Mouse (Mus musculus): ENCODE data around the gene Nek11. TPM values are rescaled to one million over a fixed set of nuclear protein-coding genes. Genes with fewer than 3 reads are reported as not detected.

Gene Nek11
- total RNA-seq, 1 experiment from 2014 or later, result not detected

- DNase-seq, result no peak
Measured at GRCm38 (mm10) chr9:105312686-105313085, 82.6 kb downstream of the Nek11 start.

GRCm38 (mm10) chr9:105309553-105310281, 85.6 kb downstream of the Nek11 start:
- no peak for DNase-seq

- DNase-seq, result no peak
Measured at GRCm38 (mm10) chr9:105306042-105306441, 89.3 kb downstream of the Nek11 start.

- no peak for DNase-seq
Measured at GRCm38 (mm10) chr9:105302230-105302629, 93.1 kb downstream of the Nek11 start.

GRCm38 (mm10) chr9:105301396-105301795, 93.9 kb downstream of the Nek11 start:
- no peak for DNase-seq

- no peak for DNase-seq
Measured at GRCm38 (mm10) chr9:105300738-105301325, 94.5 kb downstream of the Nek11 start.

GRCm38 (mm10) chr9:105284670-105285069, 110.7 kb downstream of the Nek11 start:
- DNase-seq, result no peak

DNA sequence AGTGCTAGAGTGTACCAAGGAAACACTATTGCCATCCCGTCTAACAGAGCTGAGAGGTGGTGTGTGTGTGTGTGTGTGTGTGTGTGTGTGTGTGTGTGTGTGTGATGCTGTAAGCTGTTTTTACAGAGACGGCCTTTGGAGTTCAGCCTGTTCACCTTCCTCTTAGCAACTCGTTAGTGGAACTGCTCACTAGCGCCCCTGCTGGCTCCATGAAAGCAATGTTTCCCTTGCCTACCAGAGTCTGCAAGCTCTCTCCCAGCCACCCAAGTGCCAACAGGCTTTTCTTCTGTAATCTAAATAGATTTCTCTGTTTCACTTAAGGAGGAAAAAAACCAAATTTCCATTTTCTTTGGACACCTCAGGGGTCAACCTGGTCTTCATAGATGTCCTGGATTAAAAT, 112.6 kb downstream of the Nek11 start:
- peak; percentile 20 for DNase-seq

DNA sequence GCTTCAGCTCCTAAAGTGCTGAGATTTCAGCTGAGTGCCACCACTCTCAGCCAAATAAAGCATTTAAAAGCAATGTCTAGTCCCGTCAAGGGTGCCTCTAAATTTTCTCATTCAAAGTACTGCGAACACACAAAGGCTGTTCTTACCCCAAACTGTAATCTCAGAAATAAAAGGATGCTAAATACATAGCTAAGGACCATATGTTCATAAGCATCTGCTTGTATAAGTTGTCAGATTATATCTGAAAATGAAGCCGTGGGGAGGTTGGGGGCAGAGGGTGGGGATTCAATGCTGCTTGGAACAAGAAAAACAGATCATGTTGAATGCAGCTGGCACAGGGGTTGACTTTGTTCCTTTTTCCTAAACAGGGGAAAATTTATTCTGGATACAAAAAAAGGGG, 120.4 kb downstream of the Nek11 start:
- DNase-seq, result no peak

GRCm38 (mm10) chr9:105274286-105274685, 121.0 kb downstream of the Nek11 start:
- no peak for DNase-seq

DNA sequence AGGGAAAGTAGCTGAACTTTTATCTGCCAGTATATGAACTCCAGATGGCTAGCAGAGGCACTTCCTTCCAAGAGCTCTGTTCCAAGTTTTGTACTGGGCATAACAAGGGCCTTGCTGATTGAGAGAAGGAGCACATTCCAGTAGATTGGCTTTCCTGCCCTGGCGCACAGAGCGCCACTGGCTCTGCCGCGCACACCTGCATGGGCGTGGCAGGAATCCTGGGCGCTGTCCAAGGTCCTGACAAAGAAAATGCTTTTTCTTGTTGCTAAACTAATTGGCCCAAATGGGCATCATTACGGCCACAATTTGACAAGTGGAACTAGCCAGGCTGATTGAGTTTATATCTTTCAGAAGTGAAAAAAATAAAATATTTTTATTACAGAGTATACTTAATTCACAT, 123.1 kb downstream of the Nek11 start:
- DNase-seq, result no peak

GRCm38 (mm10) chr9:105263140-105263539, 132.2 kb downstream of the Nek11 start:
- DNase-seq, result no peak

DNA sequence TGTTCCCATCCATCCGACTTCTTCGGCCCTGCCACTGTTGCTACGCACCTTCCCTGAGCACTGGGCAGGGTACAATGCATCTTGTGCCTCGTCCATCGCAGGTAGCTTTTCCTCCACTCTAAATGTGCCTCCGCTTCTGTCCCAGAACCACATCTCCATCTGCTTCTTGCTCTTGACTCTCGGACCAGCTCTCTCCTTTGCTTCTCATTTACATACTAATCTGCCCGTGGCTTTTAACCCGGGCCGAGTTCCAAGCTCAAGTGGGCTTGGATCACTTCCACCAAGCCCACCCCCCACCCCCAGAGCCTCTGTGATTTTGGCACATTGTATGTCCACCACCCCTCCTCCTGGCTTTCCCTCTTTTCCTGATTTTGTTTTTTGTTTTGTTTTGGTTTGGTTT, 137.7 kb downstream of the Nek11 start:
- DNase-seq, result no peak

- DNase-seq, result no peak
Measured at GRCm38 (mm10) chr9:105254076-105254475, 141.2 kb downstream of the Nek11 start.

- no peak for DNase-seq
Measured at GRCm38 (mm10) chr9:105252349-105253041, 142.8 kb downstream of the Nek11 start.

- no peak for DNase-seq
Measured at GRCm38 (mm10) chr9:105251256-105251655, 144.1 kb downstream of the Nek11 start.

DNA sequence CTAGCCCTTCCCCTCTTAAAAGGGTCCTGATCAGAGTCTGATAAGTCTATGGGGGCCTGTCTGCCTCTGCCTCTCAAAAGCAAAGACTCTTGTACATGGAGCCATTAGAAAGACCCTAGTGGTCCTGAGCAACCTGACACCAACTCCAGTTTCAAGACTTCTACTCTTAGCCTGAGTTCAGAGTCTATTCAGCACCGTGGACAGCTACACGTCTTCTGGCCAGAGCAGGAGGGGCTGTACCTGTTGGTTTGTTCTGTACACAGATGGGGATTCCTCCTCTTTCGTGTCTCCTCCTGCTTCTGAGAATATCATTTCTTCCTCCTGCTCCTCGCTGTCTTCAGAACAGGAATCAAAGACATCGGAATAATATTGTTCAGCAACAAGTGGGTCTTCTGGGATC, 151.3 kb downstream of the Nek11 start:
- no peak for DNase-seq

GRCm38 (mm10) chr9:105214434-105214833, 180.9 kb downstream of the Nek11 start:
- no peak for DNase-seq

DNA sequence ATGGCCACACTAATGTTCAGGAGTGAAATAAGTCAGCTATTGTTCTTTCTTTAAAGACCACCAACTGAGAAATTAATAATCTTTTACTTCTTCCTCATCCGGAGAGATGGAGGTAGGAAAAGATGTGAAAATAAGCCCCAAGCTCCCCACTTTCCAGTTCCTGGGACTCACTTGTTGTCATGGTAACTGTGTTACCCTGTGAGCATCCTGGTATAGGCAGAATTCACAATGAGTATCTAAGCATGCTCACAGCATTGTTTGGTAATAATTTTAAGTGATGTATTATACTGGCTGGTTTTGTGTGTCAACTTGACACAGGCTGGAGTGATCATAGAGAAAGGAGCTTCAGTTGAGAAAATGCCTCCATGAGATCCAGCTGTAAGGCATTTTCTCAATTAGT, 195.0 kb downstream of the Nek11 start:
- no peak for DNase-seq

GRCm38 (mm10) chr9:105186725-105187124, 208.6 kb downstream of the Nek11 start:
- DNase-seq, result no peak

DNA sequence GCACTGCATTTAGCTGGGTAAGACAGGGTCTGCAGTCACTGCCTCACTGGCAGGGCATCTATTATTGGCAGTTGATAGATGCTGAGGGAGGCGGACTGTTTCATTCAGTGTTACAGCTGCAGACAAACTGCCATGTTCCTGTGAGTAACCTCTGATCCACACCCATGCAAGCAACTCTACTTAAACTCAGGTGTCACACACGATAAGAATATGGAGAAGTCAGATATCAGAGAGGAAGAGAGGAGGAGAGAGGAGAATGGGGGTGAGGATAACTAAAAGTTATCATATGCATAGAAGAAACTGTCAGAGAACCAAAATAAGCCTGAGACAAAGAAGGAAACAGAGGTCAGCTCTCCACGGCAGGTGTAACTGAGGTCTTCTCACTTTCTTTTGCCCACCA, 212.9 kb downstream of the Nek11 start:
- no peak for DNase-seq

DNA sequence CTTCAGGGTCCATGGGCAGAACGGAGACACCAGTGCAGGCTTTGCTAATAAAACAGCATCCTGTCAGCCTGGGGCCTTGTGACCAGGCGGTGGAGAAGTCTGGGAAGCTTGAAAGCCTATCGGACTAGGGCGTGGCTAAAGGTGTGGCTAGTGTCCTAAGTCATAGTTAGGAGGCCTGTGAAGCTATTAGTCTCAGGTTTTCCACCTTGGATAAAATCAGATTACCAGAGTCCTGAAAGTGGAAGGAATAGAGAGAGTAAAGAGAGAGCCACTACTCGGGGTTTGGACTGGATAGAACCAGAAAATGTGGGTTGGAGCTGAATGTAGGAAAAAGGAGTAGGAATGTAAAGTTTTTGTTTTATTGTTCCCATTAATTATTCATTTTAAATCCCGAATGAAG, 250.3 kb downstream of the Nek11 start, which contains the start of gene 1700080E11Rik:
TSS of gene 1700080E11Rik (minus strand) at position 101 of the 400 bp plus-strand sequence.
- DNase-seq, result no peak

GRCm38 (mm10) chr9:105139204-105139603, 256.1 kb downstream of the Nek11 start:
- DNase-seq, result no peak

Measured in adrenal gland, postnatal 25 days (tissue).